Mouse (Mus musculus) testis, adult 2 months (tissue): ENCODE data around the gene 6430550D23Rik.

Experiments
- CTCF ChIP-seq: fragments of 200-500 bp; IDR thresholded peaks from 2 replicates; pipeline ENCODE4 v1.5.1; 2012; ENCODE audit warnings: low read depth, mild to moderate bottlenecking, inconsistent platforms, low read length, moderate library complexity; ENCODE audit not compliant: control insufficient read depth, insufficient read depth, insufficient replicate concordance
- POLR2A ChIP-seq: fragments of 200-500 bp; IDR thresholded peaks from 2 replicates; pipeline ENCODE4 v1.6.1; 2012; ENCODE audit warnings: low read depth, mild to moderate bottlenecking, inconsistent platforms, low read length, moderate library complexity; ENCODE audit not compliant: control insufficient read depth

- TF ChIP-seq CTCF (peak; percentile 10; the same call in 1 of the 2 replicates), POLR2A (no peak)
Observed at GRCm38 (mm10) chr2:156005393-156005792, 2.4 kb downstream of the 6430550D23Rik start.
